Mouse (Mus musculus) Muller cell, postnatal 12 days (primary cell): Measurements from ENCODE around the gene Kxd1.

Experiments
- DNase-seq: peaks from one replicate; pipeline ENCODE4 v3.0.0-alpha.2; 2015; ENCODE audit errors: inconsistent ontology term

Gene Kxd1

GRCm38 (mm10) chr8:70493692-70494415, 33.9 kb downstream of the Kxd1 start:
- DNase-seq: no peak

- DNase-seq: no peak
These were observed 34.8 kb downstream of the Kxd1 start, which contains the start of gene Crlf1 for GRCm38 (mm10) chr8:70492664-70493640. TSS of gene Crlf1 (plus strand) at chr8:70493158.

- no peak for DNase-seq
These were observed 36.8 kb downstream of the Kxd1 start for GRCm38 (mm10) chr8:70490880-70491495.

GRCm38 (mm10) chr8:70490061-70490879, 37.5 kb downstream of the Kxd1 start:
- DNase-seq: no peak

- DNase-seq: peak; percentile 55
These were observed 38.2 kb downstream of the Kxd1 start for GRCm38 (mm10) chr8:70489576-70489975.

- DNase-seq: no peak
These were observed 38.8 kb downstream of the Kxd1 start for GRCm38 (mm10) chr8:70488931-70489470.

- DNase-seq: no peak
These were observed 39.6 kb downstream of the Kxd1 start for GRCm38 (mm10) chr8:70487993-70488796.

- DNase-seq: no peak
These were observed 40.7 kb downstream of the Kxd1 start, which contains the start of gene Tmem59l for GRCm38 (mm10) chr8:70486941-70487520. TSS of gene Tmem59l (minus strand) at chr8:70487358.

- DNase-seq: no peak
These were observed 41.5 kb downstream of the Kxd1 start for GRCm38 (mm10) chr8:70486191-70486681.

GRCm38 (mm10) chr8:70482943-70483342, 44.8 kb downstream of the Kxd1 start:
- DNase-seq: no peak

GRCm38 (mm10) chr8:70481908-70482307, 45.8 kb downstream of the Kxd1 start:
- no peak for DNase-seq

GRCm38 (mm10) chr8:70477269-70477982, 50.3 kb downstream of the Kxd1 start:
- DNase-seq: peak; percentile 47

GRCm38 (mm10) chr8:70476333-70477268, 51.2 kb downstream of the Kxd1 start, which contains the start of gene Klhl26:
TSS of gene Klhl26 (minus strand) at chr8:70476968.
- DNase-seq: peak; percentile 99

GRCm38 (mm10) chr8:70471856-70472255, 55.9 kb downstream of the Kxd1 start:
- no peak for DNase-seq

GRCm38 (mm10) chr8:70469938-70470337, 57.8 kb downstream of the Kxd1 start:
- DNase-seq: peak; percentile 62

- peak; percentile 56 for DNase-seq
These were observed 58.4 kb downstream of the Kxd1 start for GRCm38 (mm10) chr8:70469295-70469916.

- DNase-seq: no peak
These were observed 59.0 kb downstream of the Kxd1 start for GRCm38 (mm10) chr8:70468733-70469132.
